Comparison of ENCODE assay signal across 24 mouse cellular contexts in genomic region chr7:117655732-117656131, GRCm38 (mm10).
DNase-seq lines count a peak whose midpoint lies in the region; ATAC-seq and TF ChIP-seq lines count a peak whose summit lies in the region.
"Had no signal": no experiment of that assay in that cellular context is flagged by ENCODE, and none has a peak within 500 bp of the region (broad histone marks: within the 10 kb centered on the region; RNA-seq: fewer than 3 reads in every experiment).

No protein-coding gene starts in this region.

- H3K27ac ChIP-seq in layer of hippocampus, adult 2 months, result peak overlapping the region; percentile 6; the same call in 1 of the 2 replicates
- H3K27ac ChIP-seq: embryonic facial prominence, embryonic 10.5 days; embryonic facial prominence, embryonic 12.5 days; forebrain, embryonic 13.5 days; forebrain, embryonic 15.5 days had no signal

- H3K4me3 ChIP-seq in layer of hippocampus, adult 2 months, result no peak overlapping the region
- H3K4me3 ChIP-seq: embryonic facial prominence, embryonic 10.5 days; embryonic facial prominence, embryonic 12.5 days; forebrain, embryonic 13.5 days; forebrain, embryonic 15.5 days had no signal

- TF ChIP-seq CTCF in layer of hippocampus, adult 2 months (conservative IDR thresholded peaks at IDR 0.05), result no peak

- peak; percentile 67 for ATAC-seq in frontal cortex, adult (ENCODE audit: low TSS enrichment)
- ATAC-seq: activated CD4-positive, CD25-positive, alpha-beta regulatory T cell, adult 4 months; CD4-positive, CD25-positive, alpha-beta regulatory T cell, adult 4 months; forebrain, embryonic 13.5 days; forebrain, embryonic 15.5 days; Patski had no signal

- DNase-seq in frontal cortex, postnatal 25 days (ENCODE audit: low spot score in 2 of 2), result no peak
- DNase-seq in layer of hippocampus, adult 2 months (ENCODE audit: low spot score in 2 of 2), result no peak
- no peak for DNase-seq in layer of hippocampus, postnatal 10 days (ENCODE audit: low spot score in 2 of 2)
- peak; percentile 54 for DNase-seq in brain, adult 2 months (ENCODE audit: low read depth, low spot score)
- peak; percentile 41 for DNase-seq in telencephalon, adult 2 months (ENCODE audit: low read depth, low spot score)
- no peak for DNase-seq in kidney, adult 18-20 months
- DNase-seq: adrenal gland, adult 8-10 months; adrenal gland, postnatal 14 days; adrenal gland, postnatal 36 days; B cell, adult 2 months; cerebellum, adult 11 months; cerebellum, adult 18-20 months; cerebellum, adult 8-10 months; cerebellum, adult 9-11 months; cerebellum, postnatal 14 days; cerebellum, postnatal 36 days had no signal

Comparison
In these comparisons a context has a peak if more than half of its experiments do, and no peak if none do; other contexts are left out.
1. DNase-seq: peak in brain, adult 2 months (single experiment) and telencephalon, adult 2 months (single experiment); none in frontal cortex, postnatal 25 days (0 of 2), layer of hippocampus, adult 2 months (0 of 2), layer of hippocampus, postnatal 10 days (0 of 2) and kidney, adult 18-20 months (single experiment).